Comparison of ENCODE assay signal across 14 mouse cellular contexts in genomic region chr17:31831097-31831865, GRCm38 (mm10). TPM values are rescaled to one million over a fixed set of nuclear protein-coding genes. Genes with fewer than 3 reads are reported as not detected.
DNase-seq lines count a peak whose midpoint lies in the region; ATAC-seq and TF ChIP-seq lines count a peak whose summit lies in the region.
"Had no signal": no experiment of that assay in that cellular context is flagged by ENCODE, and none has a peak within 500 bp of the region (broad histone marks: within the 10 kb centered on the region; RNA-seq: fewer than 3 reads in every experiment).

No protein-coding gene starts in this region.

- H3K4me2 ChIP-seq in limb, embryonic 13.5 days (replicated peaks) = no peak overlapping the region
- no peak overlapping the region for H3K4me2 ChIP-seq in neural tube, embryonic 15.5 days
- H3K4me2 ChIP-seq: forebrain, embryonic 13.5 days; hindbrain, embryonic 12.5 days had no signal

- H3K9ac ChIP-seq in limb, embryonic 13.5 days = no peak overlapping the region
- no peak overlapping the region for H3K9ac ChIP-seq in neural tube, embryonic 15.5 days (replicated peaks)
- H3K9ac ChIP-seq: forebrain, embryonic 13.5 days; hindbrain, embryonic 12.5 days had no signal

- peaks cover 9% of the 10 kb centered on the region; the same call in 1 of the 2 replicates for H3K9me3 ChIP-seq in limb, embryonic 13.5 days
- H3K9me3 ChIP-seq in neural tube, embryonic 15.5 days (replicated peaks) = no peaks in the 10 kb centered on the region
- H3K9me3 ChIP-seq: hindbrain, embryonic 12.5 days had no signal

- ATAC-seq in limb, embryonic 13.5 days (ENCODE audit: low FRiP score, low read depth) = no peak
- ATAC-seq in neural tube, embryonic 15.5 days (ENCODE audit: low FRiP score) = no peak
- ATAC-seq: forebrain, embryonic 13.5 days had no signal

- no peaks in the 10 kb centered on the region for H3K36me3 ChIP-seq in limb, embryonic 13.5 days
- H3K36me3 ChIP-seq in neural tube, embryonic 15.5 days = no peaks in the 10 kb centered on the region
- H3K36me3 ChIP-seq: hindbrain, embryonic 12.5 days had no signal

- no peak for TF ChIP-seq CTCF in gastrocnemius, adult 2 months (IDR thresholded peaks at IDR 0.05)

- intact Hi-C loops in gastrocnemius, adult 2 months (cut with DNase I) = no loop called here

- peak overlapping the region; percentile 17 for H3K27ac ChIP-seq in gastrocnemius, adult 2 months
- 0 out of 2 replicates have a peak overlapping the region, but pooled peaks have one; percentile 15 for H3K27ac ChIP-seq in limb, embryonic 13.5 days
- H3K27ac ChIP-seq in neural tube, embryonic 15.5 days (replicated peaks) = no peak overlapping the region
- H3K27ac ChIP-seq: forebrain, embryonic 13.5 days; hindbrain, embryonic 12.5 days had no signal

- 57% methylated on average over 6 of the region's 6 CpGs for WGBS in limb, embryonic 13.5 days
- WGBS in neural tube, embryonic 15.5 days = 89% methylated on average over 6 of the region's 6 CpGs

- no peaks in the 10 kb centered on the region for H3K27me3 ChIP-seq in limb, embryonic 13.5 days
- H3K27me3 ChIP-seq in neural tube, embryonic 15.5 days (replicated peaks) = no peaks in the 10 kb centered on the region
- H3K27me3 ChIP-seq: forebrain, embryonic 13.5 days; hindbrain, embryonic 12.5 days had no signal

- peaks cover 51% of the 10 kb centered on the region for H3K4me1 ChIP-seq in limb, embryonic 13.5 days
- peaks cover 18% of the 10 kb centered on the region for H3K4me1 ChIP-seq in neural tube, embryonic 15.5 days

- no peak overlapping the region for H3K4me3 ChIP-seq in gastrocnemius, adult 2 months
- no peak overlapping the region for H3K4me3 ChIP-seq in limb, embryonic 13.5 days
- no peak overlapping the region for H3K4me3 ChIP-seq in neural tube, embryonic 15.5 days (replicated peaks)
- H3K4me3 ChIP-seq: forebrain, embryonic 13.5 days; hindbrain, embryonic 12.5 days had no signal

- DNase-seq in gastrocnemius, adult 2 months = no peak
- DNase-seq in gastrocnemius, postnatal 4 days (ENCODE audit: low spot score in 2 of 2) = no peak
- DNase-seq in B cell, adult 2 months = peak; percentile 39 to 45
- peak; percentile 66 for DNase-seq in adipocyte (ENCODE audit: low spot score)
- no peak for DNase-seq in retina, postnatal 1 day
- DNase-seq in left cerebral cortex, adult 9 months (ENCODE audit: low spot score in 2 of 2) = no peak
- DNase-seq: cerebellum, postnatal 25 days; gastrocnemius, postnatal 25 days; kidney, adult 8-10 months; lung, adult 2 months had no signal

RNA-seq across cellular contexts. Expression of gene Sik1, which starts 24.3 kb away (rescaled TPM):
- total RNA-seq in gastrocnemius, adult 2 months (2021) = 10 to 100 TPM; 13.4 to 58.6 TPM
- 10 to 100 TPM; 80.3 to 83.2 TPM for total RNA-seq in gastrocnemius, postnatal 4 days (2021)
- 13.1 and 14.3 TPM in 2 replicates for polyA plus RNA-seq in limb, embryonic 13.5 days (2015; fragmentation: Nextera tagmentation; extraction: Ambion mirVana)
- polyA plus RNA-seq in neural tube, embryonic 15.5 days (2015; fragmentation: Nextera tagmentation; extraction: Ambion mirVana) = 18.4 and 20.7 TPM in 2 replicates

Comparison
In these comparisons a context has a peak if more than half of its experiments do, and no peak if none do; other contexts are left out.
1. DNase-seq: peak in B cell, adult 2 months (2 of 2) and adipocyte (single experiment); none in gastrocnemius, adult 2 months (single experiment), gastrocnemius, postnatal 4 days (0 of 2), retina, postnatal 1 day (single experiment) and left cerebral cortex, adult 9 months (0 of 2).